Mouse (Mus musculus) lung, postnatal 0 days (tissue): ENCODE data around the gene Gabrr2. TPM values are rescaled to one million over a fixed set of nuclear protein-coding genes. Genes with fewer than 3 reads are reported as not detected.

Source experiments
- ATAC-seq: fragments of 200-750 bp; cut with Nextera tagmentation; 2 replicates; pipeline ENCODE4 v1.8.0; 2017; ENCODE audit warnings: moderate library complexity
- DNase-seq: peaks from one replicate; pipeline ENCODE4 v3.0.0-alpha.2; 2016; ENCODE audit warnings: low spot score
- H3K27ac ChIP-seq: fragments of 300-500 bp; sonication (generic); 2 replicates; pipeline ENCODE4 v1.5.1; 2014; ENCODE audit warnings: antibody characterized with exemption, mild to moderate bottlenecking, low read length, mixed read lengths
- H3K27me3 ChIP-seq: fragments of 300-500 bp; sonication (generic); replicated peaks from 2 replicates; pipeline ENCODE4 v1.6.1; 2014; ENCODE audit warnings: low read length, mixed read lengths; ENCODE audit not compliant: insufficient read depth
- H3K36me3 ChIP-seq: fragments of 300-500 bp; sonication (generic); 2 replicates; pipeline ENCODE4 v1.6.1; 2014; ENCODE audit warnings: low read length, mixed read lengths; ENCODE audit not compliant: insufficient read depth
- H3K4me1 ChIP-seq: fragments of 300-500 bp; sonication (generic); 2 replicates; pipeline ENCODE4 v1.6.1; 2014; ENCODE audit warnings: antibody characterized with exemption, low read depth, low read length, mixed read lengths; ENCODE audit not compliant: insufficient read depth
- H3K4me2 ChIP-seq: fragments of 300-500 bp; sonication (generic); replicated peaks from 2 replicates; pipeline ENCODE4 v1.6.1; 2014; ENCODE audit warnings: low read depth, mild to moderate bottlenecking, low read length, moderate library complexity, mixed read lengths
- H3K4me3 ChIP-seq: fragments of 300-500 bp; sonication (generic); 2 replicates; pipeline ENCODE4 v1.5.1; 2014; ENCODE audit warnings: low read depth, low read length
- H3K9ac ChIP-seq: fragments of 300-500 bp; sonication (generic); replicated peaks from 2 replicates; pipeline ENCODE4 v1.6.1; 2014; ENCODE audit warnings: low read depth, mild to moderate bottlenecking
- H3K9me3 ChIP-seq: fragments of 300-500 bp; sonication (generic); 2 replicates; pipeline ENCODE4 v1.6.1; 2016; ENCODE audit warnings: low read length, mixed read lengths
- CTCF ChIP-seq: IDR thresholded peaks from 2 replicates; pipeline ENCODE4 v1.5.1; 2016; ENCODE audit warnings: antibody characterized with exemption, mild to moderate bottlenecking
- EP300 ChIP-seq: IDR thresholded peaks from 2 replicates; pipeline ENCODE4 v1.6.1; 2016; ENCODE audit warnings: antibody characterized with exemption, mild to moderate bottlenecking, control low read depth
- WGBS: fragments of 180-500 bp; shearing (Covaris S2); extraction: QIAGEN DNeasy Blood & Tissue Kit; methylation state at CpG from one replicate; pipeline ENCODE4 v1.1.7; 2014; 5-methylcytosine and 5-hydroxymethylcytosine counted together
- polyA plus RNA-seq: library from polyadenylated mRNA; unstranded; fragments of >200 nt; fragmentation: Nextera tagmentation; extraction: Ambion mirVana; gene quantifications from 2 replicates; pipeline ENCODE4 v1.2.1, GENCODE M21; 2015

The Gabrr2 gene
- polyA plus RNA-seq, 1 experiment from 2014 or later: 0.27 TPM

DNA sequence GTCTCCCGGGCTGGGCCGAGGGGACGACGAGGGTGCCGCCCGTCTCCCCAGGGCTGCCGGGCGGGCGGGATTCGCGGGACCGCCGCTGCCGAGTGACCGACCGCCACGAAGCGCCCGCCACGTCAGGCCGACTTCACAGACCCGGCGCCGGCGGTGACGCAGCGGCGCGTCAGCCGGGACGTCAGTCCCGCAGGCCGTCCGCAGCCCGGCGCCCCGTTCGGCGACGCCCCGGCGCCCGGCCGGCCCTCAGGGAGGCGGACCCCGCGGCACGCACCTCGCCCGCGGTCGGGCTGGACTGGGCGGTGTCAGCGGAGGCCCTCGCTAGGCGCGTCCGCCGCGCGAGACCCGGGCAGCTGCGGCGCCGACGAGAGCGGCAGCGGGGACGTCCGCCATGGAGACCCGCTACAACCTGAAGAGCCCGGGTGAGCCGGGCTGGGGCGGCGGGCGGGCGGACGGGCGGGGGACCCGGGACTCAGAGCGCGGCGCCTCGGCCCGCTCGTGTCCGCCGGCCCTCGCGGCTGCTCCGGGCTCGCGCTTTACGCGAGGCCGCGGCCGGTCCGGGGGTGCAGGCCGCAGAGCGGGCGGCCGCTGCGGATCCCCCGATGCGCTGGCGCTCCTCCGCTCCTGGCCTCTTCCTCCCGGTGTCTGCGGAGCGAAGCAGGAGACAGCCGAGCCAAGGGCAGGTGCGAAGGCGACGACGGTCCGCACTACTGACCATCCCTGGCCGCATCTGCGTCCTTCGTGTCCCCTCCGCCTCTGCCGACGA is 31.4 kb upstream of the Gabrr2 start, which contains the start of gene Ube2j1:
TSS of gene Ube2j1 (plus strand) at position 222 of the 766 bp plus-strand sequence.
- Histone ChIP-seq H3K27me3 (no peaks in the 10 kb centered on the region), H3K9ac (peak within 1 kb of the TSS; percentile 97), H3K4me1 (peaks cover 10% of the 10 kb centered on the region), H3K4me2 (peak within 1 kb of the TSS; percentile 71), H3K9me3 (no peaks in the 10 kb centered on the region), H3K36me3 (peaks cover 3% of the 10 kb centered on the region; the same call in 1 of the 2 replicates), H3K27ac (peak within 1 kb of the TSS; percentile 94), H3K4me3 (peak within 1 kb of the TSS; percentile 74)
- 3% methylated on average over 85 of the region's 123 CpGs for WGBS
- no peak for TF ChIP-seq EP300
- no peak for TF ChIP-seq CTCF
- ATAC-seq: peak; percentile 99
- DNase-seq: peak; percentile 96

DNA sequence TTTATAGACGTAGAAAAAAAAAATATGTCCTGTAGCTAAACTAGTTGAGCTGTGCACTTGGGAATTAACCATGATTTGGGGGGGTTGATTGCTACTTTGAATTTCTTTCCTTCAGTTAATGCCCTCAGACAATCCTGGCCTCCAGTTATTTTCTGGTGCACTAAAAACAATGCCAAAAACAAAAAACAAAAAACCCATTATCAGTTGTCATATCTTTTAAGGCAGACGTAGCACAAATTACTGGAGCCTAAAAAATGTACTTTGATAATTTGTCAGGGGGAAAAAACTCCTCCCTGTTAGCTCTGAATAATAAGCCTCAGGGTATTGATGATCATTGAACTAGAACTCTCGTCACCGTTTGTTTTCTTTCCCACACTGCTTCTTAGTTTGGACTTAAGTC is 30.8 kb upstream of the Gabrr2 start:
- no peaks in the 10 kb centered on the region for H3K9me3 ChIP-seq
- peak overlapping the region; percentile 74 for H3K4me3 ChIP-seq
- 20% methylated on average over 4 of the region's 4 CpGs for WGBS
- DNase-seq (no peak), ATAC-seq (no peak)
- peak overlapping the region; percentile 94 for H3K27ac ChIP-seq
- peak overlapping the region; percentile 97 for H3K9ac ChIP-seq
- peaks cover 3% of the 10 kb centered on the region; the same call in 1 of the 2 replicates for H3K36me3 ChIP-seq
- no peaks in the 10 kb centered on the region for H3K27me3 ChIP-seq
- peaks cover 10% of the 10 kb centered on the region for H3K4me1 ChIP-seq
- peak overlapping the region; percentile 71 for H3K4me2 ChIP-seq
- no peak for TF ChIP-seq EP300
- TF ChIP-seq CTCF: no peak

DNA sequence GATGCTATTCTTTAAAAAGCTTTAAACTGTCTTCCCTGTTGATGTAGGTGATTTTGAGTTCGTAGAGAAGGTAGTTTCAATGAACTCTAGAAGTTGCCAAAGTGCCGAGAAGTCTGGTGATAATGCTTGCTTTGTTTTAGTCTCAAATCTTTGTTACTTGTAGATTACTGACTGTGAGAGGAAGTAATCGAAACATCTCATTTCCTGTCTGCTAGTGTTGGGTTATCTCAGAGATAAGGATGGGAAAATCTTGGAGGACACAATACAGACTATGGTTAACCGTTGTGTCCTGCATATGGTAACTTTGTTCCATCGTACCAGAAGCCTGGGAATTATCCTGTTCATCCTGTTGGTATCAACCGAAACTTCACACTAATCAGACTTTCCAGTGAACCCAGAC is 29.3 kb upstream of the Gabrr2 start:
- Histone ChIP-seq H3K9me3 (no peaks in the 10 kb centered on the region), H3K4me2 (no peak overlapping the region; the same call in 1 of the 2 replicates), H3K36me3 (peaks cover 8% of the 10 kb centered on the region; the same call in 1 of the 2 replicates), H3K4me3 (no peak overlapping the region), H3K4me1 (peaks cover 10% of the 10 kb centered on the region), H3K27me3 (no peaks in the 10 kb centered on the region), H3K27ac (no peak overlapping the region), H3K9ac (no peak overlapping the region)
- ATAC-seq (no peak), DNase-seq (no peak)
- TF ChIP-seq CTCF: no peak
- TF ChIP-seq EP300: no peak
- WGBS: 38% methylated on average over 6 of the region's 6 CpGs

DNA sequence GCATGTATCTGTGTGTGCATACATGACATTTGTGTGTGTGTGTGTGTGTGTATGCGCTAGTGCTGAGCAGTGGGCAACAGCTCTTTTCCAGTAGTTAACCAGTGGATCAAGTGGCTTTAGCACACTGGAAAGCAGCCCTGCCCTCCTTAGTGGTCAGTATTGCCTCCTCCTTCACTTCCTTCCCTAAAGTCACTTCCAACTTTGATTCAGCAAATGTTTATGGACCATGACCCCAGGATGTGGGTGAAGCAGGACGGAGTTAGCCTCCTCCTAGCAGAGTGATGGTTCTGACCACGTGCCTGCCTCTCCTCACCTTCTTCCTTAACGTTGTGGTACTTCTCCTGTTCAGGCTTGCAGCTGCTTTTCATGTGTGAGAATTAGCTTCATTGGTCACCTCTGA is 23.0 kb upstream of the Gabrr2 start:
- Histone ChIP-seq H3K4me3 (no peak overlapping the region), H3K9ac (no peak overlapping the region), H3K4me1 (no peaks in the 10 kb centered on the region), H3K27me3 (no peaks in the 10 kb centered on the region), H3K27ac (no peak overlapping the region), H3K9me3 (no peaks in the 10 kb centered on the region), H3K36me3 (peaks cover 30% of the 10 kb centered on the region), H3K4me2 (no peak overlapping the region)
- no peak for ATAC-seq
- DNase-seq: no peak
- 76% methylated on average over 4 of the region's 4 CpGs for WGBS
- TF ChIP-seq EP300: no peak

DNA sequence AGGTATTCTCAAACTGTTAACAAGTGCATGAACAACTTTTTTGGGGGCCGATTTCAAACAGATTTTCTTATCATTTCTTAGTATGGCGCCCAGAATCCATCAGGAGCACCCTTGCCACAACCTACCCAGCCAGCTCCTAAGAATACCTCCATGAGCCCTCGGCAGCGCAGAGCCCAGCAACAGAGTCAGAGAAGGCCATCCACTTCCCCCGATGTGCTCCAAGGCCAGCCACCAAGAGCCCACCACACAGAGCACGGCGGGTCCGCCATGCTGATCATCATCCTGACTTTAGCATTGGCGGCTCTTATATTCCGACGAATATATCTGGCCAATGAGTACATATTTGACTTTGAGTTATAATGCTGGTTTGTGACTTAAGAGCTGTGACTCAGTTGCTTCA is 13.2 kb upstream of the Gabrr2 start:
- peaks cover 27% of the 10 kb centered on the region for H3K36me3 ChIP-seq

DNA sequence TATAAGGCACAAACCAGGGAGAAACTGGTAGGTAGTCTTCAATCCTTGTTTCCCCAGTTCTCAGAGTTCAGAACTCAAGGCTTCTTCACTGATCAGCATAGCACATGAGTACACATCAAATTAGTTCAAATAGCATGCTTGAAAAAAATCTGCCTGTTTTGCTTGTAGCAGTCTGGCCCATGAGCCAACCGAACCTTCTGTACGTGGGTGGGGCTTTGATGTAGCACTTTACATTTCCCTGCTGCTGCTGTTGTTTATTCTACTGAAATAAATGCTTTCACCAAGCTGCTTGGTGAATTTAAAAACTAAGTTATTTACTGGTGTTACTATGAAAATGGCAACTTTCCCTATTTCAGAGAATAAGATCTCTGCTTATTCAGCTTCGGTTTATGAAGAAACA is 10.7 kb upstream of the Gabrr2 start:
- no peaks in the 10 kb centered on the region for H3K27me3 ChIP-seq
- no peaks in the 10 kb centered on the region for H3K4me1 ChIP-seq
- DNase-seq (no peak), ATAC-seq (no peak)
- H3K9ac ChIP-seq: no peak overlapping the region
- H3K4me2 ChIP-seq: no peak overlapping the region
- WGBS: 65% methylated on average over 3 of the region's 3 CpGs
- no peak overlapping the region for H3K27ac ChIP-seq
- peaks cover 10% of the 10 kb centered on the region for H3K36me3 ChIP-seq
- no peaks in the 10 kb centered on the region for H3K9me3 ChIP-seq
- no peak for TF ChIP-seq CTCF
- TF ChIP-seq EP300: no peak
- H3K4me3 ChIP-seq: no peak overlapping the region

More for the DNA sequence above, 13.2 kb upstream of the Gabrr2 start:
- WGBS: 96% methylated on average over 11 of the region's 11 CpGs
- Histone ChIP-seq H3K4me3 (no peak overlapping the region), H3K27me3 (no peaks in the 10 kb centered on the region), H3K9ac (no peak overlapping the region), H3K27ac (no peak overlapping the region), H3K4me2 (no peak overlapping the region), H3K4me1 (no peaks in the 10 kb centered on the region), H3K9me3 (no peaks in the 10 kb centered on the region)
- DNase-seq: no peak
- no peak for ATAC-seq
- TF ChIP-seq EP300 (no peak), CTCF (no peak)
